Mouse (Mus musculus): Measurements from ENCODE around the gene Tmem252. TPM values are rescaled to one million over a fixed set of nuclear protein-coding genes. Genes with fewer than 3 reads are reported as not detected.

The Tmem252 gene
- total RNA-seq (2021) = under 1 TPM; 0.14 to 0.17 TPM
- polyA plus RNA-seq (2012; rRNA removed) = 0.13 and 0.18 TPM in 2 replicates
- long read RNA-seq, full-length matches to known transcripts = 2 of 2 reads
- long read RNA-seq, partial matches to known transcripts = 0 of 2 reads
- long read RNA-seq, other reads (novel, unspliced or antisense) = 0 of 2 reads

GRCm38 (mm10) chr19:24673762-24674161 is at the start of gene Tmem252:
Gene Tmem252 (plus strand): TSS chr19:24674008.
- DNase-seq = no peak

- no peak for DNase-seq
Observed at GRCm38 (mm10) chr19:24628049-24628448, 45.8 kb upstream of the Tmem252 start.

GRCm38 (mm10) chr19:24633008-24633407 is 40.8 kb upstream of the Tmem252 start:
- no peak for DNase-seq

- peak; percentile 77 for DNase-seq
Observed at GRCm38 (mm10) chr19:24634602-24635001, 39.2 kb upstream of the Tmem252 start.

GRCm38 (mm10) chr19:24636616-24637015 is 37.2 kb upstream of the Tmem252 start:
- no peak for DNase-seq

- DNase-seq = no peak
Observed at GRCm38 (mm10) chr19:24637988-24638387, 35.8 kb upstream of the Tmem252 start.

GRCm38 (mm10) chr19:24640982-24641381 is 32.8 kb upstream of the Tmem252 start:
- no peak for DNase-seq

- DNase-seq = no peak
Observed at GRCm38 (mm10) chr19:24644971-24645370, 28.8 kb upstream of the Tmem252 start.

- DNase-seq = no peak
Observed at GRCm38 (mm10) chr19:24646162-24646829, 27.5 kb upstream of the Tmem252 start.

GRCm38 (mm10) chr19:24648016-24648415 is 25.8 kb upstream of the Tmem252 start:
- no peak for DNase-seq

GRCm38 (mm10) chr19:24650428-24650827 is 23.4 kb upstream of the Tmem252 start:
- DNase-seq = no peak

GRCm38 (mm10) chr19:24651595-24651994 is 22.2 kb upstream of the Tmem252 start:
- no peak for DNase-seq

- no peak for DNase-seq
Observed at GRCm38 (mm10) chr19:24652342-24653019, 21.3 kb upstream of the Tmem252 start.

GRCm38 (mm10) chr19:24653230-24653799 is 20.5 kb upstream of the Tmem252 start:
- DNase-seq = no peak

- DNase-seq = no peak
Observed at GRCm38 (mm10) chr19:24656981-24657380, 16.8 kb upstream of the Tmem252 start.

GRCm38 (mm10) chr19:24662346-24662745 is 11.5 kb upstream of the Tmem252 start:
- DNase-seq = no peak

- no peak for DNase-seq
Observed at GRCm38 (mm10) chr19:24665771-24666170, 8.0 kb upstream of the Tmem252 start.

GRCm38 (mm10) chr19:24667527-24667926 is 6.3 kb upstream of the Tmem252 start:
- DNase-seq = no peak

- no peak for DNase-seq
Observed at GRCm38 (mm10) chr19:24671571-24671970, 2.2 kb upstream of the Tmem252 start.

GRCm38 (mm10) chr19:24672366-24672960 is 1.3 kb upstream of the Tmem252 start:
- DNase-seq = no peak

- no peak for DNase-seq
Observed at GRCm38 (mm10) chr19:24673331-24673730, 477 bp upstream of the Tmem252 start.

- no peak for DNase-seq
Observed at GRCm38 (mm10) chr19:24676429-24676828, 2.6 kb downstream of the Tmem252 start.
